Mouse (Mus musculus) adrenal gland, postnatal 10 days (tissue): Measurements from ENCODE around the gene Ina. TPM values are rescaled to one million over a fixed set of nuclear protein-coding genes. Genes with fewer than 3 reads are reported as not detected.
"Not testable (repeated sequence)": the region's sequence is repeated elsewhere in the genome, so short reads cannot be mapped to it uniquely, and the experiment has no call there.

Experiments
- DNase-seq: peaks from one replicate; pipeline ENCODE4 v3.0.0; 2021; ENCODE audit warnings: mixed read lengths
- total RNA-seq, 2 experiments: library from RNA; stranded (reverse); gene quantifications; 2 replicates each; pipeline ENCODE4 v1.2.3; 2021

Ina gene
- total RNA-seq, 2 experiments from 2014 or later: 7.6 to 12.2 TPM

DNA sequence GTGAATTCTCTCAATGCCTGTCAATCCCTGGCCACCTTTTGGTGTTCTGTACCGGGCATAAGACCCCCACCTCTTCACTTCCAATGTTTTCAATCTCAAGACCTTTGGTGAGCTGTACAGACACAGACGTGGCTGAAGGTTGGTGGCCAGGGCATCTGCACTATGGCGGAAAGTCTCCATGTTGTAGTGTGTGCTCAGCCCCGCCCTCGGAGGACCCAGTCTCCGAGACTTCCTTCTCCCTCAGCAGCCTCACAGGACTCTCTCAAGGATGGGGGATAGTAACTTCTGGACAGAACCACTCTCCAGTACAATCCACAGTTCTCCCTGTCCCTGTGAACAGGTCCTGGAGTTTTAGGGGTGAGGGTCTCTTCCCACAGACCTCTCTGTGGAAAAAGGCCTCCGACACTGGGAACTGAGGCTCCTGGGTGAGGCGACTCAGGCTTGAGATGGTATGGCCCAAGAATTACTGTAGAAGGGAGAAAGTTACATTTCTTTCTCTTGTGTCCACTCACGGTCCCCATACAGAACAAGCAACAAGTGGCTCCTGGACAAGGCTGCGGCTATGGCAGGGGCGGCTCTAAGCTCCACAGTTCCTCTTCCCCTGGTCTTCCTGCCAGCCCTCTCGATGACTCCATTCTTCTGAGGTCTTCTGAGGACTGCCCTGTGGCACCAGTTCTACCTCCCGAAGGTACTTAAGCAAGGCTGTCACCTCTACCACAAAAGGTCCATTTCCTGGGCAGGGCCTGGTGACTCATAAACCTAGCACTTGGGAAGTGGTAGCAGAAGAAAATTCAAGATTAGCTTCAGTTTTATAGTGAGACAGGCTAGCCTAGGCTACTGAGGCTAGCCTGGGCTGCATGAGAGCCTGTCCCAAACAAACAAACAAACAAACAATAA, 29.5 kb upstream of the Ina start:
- no peak for DNase-seq

DNA sequence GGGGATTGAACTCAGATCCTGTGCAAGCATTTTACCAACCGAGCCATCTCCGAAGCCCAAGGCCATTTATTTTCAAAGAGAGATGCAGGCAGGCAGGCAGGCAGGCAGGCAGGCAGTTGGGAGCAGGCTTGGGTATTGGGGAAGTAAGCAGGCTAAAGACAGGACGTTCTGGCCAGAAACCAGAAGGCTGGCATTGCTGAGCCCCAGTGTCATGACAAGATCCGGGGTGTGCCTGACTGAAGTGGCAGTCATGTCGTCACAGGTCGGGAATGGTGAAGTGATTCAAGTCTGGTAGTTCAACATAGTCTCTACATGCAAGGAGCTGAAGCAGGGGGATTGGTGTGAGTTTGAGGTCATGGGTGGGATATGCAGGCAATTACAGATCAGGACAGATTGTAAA, 26.9 kb upstream of the Ina start:
- no peak for DNase-seq

- peak; percentile 37 for DNase-seq
These were observed 26.0 kb upstream of the Ina start for GRCm38 (mm10) chr19:46988231-46989087.

DNA sequence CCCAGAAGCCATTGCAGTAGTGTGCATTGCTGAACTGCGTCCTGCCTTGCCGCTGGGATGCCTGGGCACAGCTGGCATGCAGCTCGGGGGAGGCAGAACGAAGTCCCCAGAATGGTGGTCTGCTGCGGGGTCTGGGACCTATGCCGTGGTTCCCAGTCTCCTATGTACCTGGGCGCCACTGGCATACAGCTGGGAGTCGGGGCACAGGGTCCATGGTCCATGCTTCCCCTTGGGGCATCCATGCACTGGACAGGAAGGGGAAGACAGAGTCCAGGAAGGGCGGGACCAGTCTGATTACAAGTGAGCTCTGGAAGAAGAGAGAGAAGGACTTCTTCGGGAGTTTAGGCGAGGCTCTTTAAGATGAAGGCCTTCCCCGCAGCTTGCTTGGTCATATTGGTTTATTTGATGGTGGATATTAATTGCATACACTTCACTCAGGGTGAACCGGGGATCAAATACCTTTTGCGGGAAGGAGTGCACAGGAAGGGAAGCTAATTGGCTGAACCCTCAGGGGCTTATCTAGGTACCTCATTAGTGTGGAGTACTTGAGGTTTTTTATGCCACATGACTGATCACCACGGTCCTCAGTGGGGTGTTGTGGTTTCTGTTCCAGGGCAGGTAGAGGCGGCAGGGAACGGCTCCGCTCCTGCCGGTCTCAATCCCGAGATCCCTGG, 24.9 kb upstream of the Ina start:
- no peak for DNase-seq

GRCm38 (mm10) chr19:46990153-46990518, 24.4 kb upstream of the Ina start:
- DNase-seq: no peak

DNA sequence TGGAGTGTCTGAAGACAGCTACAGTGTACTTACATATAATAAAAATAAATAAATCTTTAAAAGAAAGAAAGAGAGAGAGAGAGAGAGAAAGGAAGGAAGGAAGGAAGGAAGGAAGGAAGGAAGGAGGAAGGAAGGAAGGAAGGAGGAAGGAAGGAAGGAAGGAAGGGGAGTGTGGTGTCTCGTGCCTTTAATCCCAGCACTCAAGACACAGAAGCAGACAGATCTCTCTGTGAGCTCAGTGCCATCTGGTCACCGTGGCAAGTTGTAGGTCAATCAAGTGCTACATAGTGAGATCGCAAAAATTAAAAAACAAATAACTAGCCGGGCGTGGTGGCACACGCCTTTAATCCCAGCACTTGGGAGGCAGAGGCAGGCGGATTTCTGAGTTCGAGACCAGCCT, 23.9 kb upstream of the Ina start:
- DNase-seq: not testable (repeated sequence)

DNA sequence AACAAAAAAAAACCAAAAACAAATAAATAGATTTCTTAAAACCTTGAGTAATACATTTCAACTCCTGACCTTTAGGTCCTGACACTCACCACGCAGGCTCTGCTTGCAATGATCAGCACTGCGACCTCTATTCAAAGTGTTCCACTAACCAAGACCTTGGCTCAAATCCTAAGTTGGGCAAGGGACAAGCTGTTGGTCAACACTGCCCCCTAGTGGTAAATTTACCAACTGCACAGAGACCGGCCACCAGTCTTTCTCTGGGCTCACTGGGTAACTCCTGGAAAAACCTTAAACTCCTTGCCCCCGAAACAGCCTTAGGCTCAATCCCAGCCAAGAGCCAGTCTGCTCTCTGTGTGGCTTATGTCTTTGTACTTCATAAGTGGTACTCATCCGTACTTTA, 23.4 kb upstream of the Ina start:
- DNase-seq: peak; percentile 92

DNA sequence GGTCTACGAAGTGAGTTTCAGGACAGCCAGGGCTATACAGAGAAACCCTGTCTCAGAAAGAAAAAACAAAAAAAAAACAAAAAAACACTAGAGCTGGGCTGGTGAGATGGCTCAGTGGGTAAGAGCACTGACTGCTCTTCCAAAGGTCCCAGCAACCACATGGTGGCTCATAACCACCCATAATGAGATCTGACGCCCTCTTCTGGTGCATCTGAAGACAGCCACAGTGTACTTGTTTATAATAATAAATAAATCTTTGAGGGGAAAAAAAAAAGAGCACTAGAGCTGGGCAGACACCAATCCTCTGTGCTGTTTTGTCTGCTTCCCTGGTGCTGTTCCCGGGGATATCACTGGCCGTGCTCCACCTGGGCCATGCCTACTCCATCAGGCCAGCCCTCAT, 22.2 kb upstream of the Ina start:
- DNase-seq: not testable (repeated sequence)

DNA sequence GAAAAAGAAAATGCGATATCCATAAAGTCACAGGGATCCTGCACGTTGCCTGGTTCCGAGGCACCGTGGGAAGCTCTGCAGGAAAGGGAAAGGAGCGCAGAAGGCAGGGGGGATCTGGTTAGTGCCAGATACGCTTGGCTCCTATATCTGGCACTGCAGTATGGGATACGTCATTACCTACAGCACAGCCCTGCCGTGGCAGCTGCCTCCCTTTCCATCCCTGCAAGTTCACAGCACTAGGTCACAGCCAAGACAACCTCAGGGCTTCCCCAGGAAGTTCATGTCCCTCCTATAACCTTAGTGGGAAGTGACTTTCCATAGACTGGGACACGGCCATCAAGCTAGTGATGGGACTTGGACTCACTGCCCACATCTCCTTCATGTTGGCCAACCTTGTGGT, 18.4 kb upstream of the Ina start:
- no peak for DNase-seq

GRCm38 (mm10) chr19:46998168-46998870, 16.2 kb upstream of the Ina start:
- no peak for DNase-seq

GRCm38 (mm10) chr19:46998953-46999352, 15.5 kb upstream of the Ina start:
- no peak for DNase-seq

- DNase-seq: no peak
These were observed 14.7 kb upstream of the Ina start for GRCm38 (mm10) chr19:46999753-47000152.

DNA sequence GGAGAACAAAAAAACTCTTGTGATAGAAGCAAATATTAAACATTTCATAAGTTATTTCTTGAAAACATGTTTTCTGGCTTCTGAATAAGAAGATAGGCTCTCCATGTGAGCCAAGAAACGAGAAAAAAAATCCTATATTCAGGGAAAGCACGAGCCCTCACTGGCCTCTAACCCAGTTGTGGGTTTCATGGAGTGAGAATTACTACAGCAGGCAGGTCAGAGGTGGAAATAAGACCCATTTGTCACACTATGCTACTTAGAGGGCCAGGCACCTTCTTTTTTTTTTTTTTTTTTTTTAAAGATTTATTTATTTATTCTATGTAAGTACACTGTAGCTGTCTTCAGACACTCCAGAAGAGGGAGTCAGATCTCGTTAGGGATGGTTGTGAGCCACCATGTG, 14.1 kb upstream of the Ina start:
- not testable (repeated sequence) for DNase-seq

DNA sequence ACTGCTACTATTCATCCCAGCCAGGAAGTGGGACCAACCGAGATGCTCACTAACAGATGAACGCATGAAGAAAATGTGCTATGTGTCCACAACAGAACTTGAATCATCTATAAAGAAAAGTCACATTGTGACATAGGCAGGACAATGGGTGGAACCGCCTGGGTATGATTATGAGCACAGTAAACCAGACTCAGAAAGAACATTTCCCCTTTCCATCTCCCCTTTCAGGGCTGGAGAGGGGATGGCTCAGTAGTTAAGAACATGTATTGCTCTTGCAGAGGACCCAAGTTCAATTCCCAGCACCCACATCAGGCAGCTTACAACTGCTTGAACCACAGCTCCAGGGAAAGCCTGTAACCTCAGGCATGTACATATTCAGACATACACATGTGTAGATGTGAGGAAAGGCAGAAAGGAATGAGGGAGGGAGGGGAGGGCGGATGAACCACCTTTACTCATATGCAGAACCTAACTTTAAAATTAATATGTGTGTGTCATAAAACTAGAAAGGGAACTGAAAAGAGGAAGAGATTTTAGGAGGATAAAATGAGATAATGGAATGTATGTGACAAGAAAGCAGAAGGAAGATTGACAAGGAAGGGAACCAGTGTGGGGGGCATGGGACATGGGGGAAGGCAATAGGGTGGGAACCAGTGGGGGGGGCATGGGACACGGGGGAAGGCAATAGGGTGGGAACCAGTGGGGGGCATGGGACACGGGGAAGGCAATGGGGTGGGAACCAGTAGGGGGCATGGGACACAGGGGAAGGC, 10.6 kb upstream of the Ina start:
- no peak for DNase-seq

DNA sequence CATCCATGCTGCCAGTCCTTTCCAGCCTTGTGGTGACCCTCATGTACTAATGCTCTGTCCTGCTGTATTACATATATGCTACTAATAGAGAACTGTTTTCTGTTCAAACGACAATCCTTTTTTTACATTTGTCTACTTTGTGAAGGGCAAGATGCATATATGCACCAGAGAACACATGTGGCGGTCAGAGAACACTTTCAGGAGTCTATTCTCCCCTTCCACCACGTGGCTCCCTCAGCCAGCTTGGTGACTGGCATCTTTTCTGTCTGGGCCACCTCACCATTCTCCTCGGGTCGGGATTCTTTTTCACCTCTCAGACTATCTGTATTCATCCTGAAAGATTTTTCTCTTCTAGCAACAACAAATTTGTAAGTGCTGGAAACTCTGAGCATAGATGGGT, 8.6 kb upstream of the Ina start:
- no peak for DNase-seq

DNA sequence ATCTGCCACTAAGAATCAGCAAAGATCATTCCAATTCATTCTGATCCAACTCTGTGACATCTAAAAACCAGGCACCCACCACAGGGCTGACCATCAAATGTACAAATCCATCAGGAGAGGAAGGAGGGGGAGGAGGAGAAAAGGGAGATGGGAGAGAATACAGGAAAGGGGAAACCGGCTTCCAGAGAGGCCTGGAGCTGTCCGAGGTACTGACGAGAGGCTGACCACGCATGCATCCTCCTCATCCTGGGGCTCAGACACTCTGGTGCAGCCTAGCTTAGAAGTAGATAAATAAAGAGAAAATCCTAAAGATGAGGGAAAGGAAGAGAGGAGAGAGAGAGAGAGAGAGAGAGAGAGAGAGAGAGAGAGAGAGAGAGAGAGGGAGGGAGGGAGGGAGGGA, 8.2 kb upstream of the Ina start:
- peak; percentile 84 for DNase-seq

GRCm38 (mm10) chr19:47009420-47009819, 5.1 kb upstream of the Ina start:
- no peak for DNase-seq

- DNase-seq: no peak
These were observed 4.6 kb upstream of the Ina start for GRCm38 (mm10) chr19:47009943-47010342.

- DNase-seq: no peak
These were observed 1.9 kb upstream of the Ina start for GRCm38 (mm10) chr19:47012521-47013130.

GRCm38 (mm10) chr19:47013340-47014158, 949 bp upstream of the Ina start:
- DNase-seq: no peak
